Mouse (Mus musculus) C2C12 (cell line): ENCODE data around the gene Sema3f.

Experiments
- CEBPB ChIP-seq: IDR thresholded peaks from one replicate; pipeline ENCODE4 v1.6.1; 2011; ENCODE audit warnings: low read depth, mild to moderate bottlenecking, control low read depth, moderate library complexity
- CTCF ChIP-seq: IDR thresholded peaks from one replicate; pipeline ENCODE4 v1.5.1; 2011; ENCODE audit not compliant: control insufficient read depth, insufficient read depth, insufficient read length
- MAX ChIP-seq: IDR thresholded peaks from one replicate; pipeline ENCODE4 v1.6.1; 2011; ENCODE audit warnings: mild to moderate bottlenecking, control low read depth
- MYOG ChIP-seq: IDR thresholded peaks from one replicate; pipeline ENCODE4 v1.6.1; 2011; ENCODE audit not compliant: control insufficient read depth, insufficient read length; ENCODE audit errors: extremely low read depth
- USF1 ChIP-seq: IDR thresholded peaks from one replicate; pipeline ENCODE4 v1.6.1; 2011; ENCODE audit warnings: low read depth, mild to moderate bottlenecking, control low read depth, moderate library complexity

GRCm38 (mm10) chr9:107667219-107667618 lies 43.1 kb downstream of the Sema3f start:
- TF ChIP-seq MAX (no peak), CTCF (no peak), CEBPB (no peak), USF1 (no peak), MYOG (no peak)
